Mouse (Mus musculus) hindbrain, embryonic 11.5 days (tissue): ENCODE results near the gene Dus1l. TPM values are rescaled to one million over a fixed set of nuclear protein-coding genes. Genes with fewer than 3 reads are reported as not detected.

Experiments used
- ATAC-seq: fragments of 200-750 bp; cut with Nextera tagmentation; 2 replicates; pipeline ENCODE4 v1.8.0; 2017; ENCODE audit warnings: mild to moderate bottlenecking, moderate TSS enrichment, moderate library complexity; ENCODE audit not compliant: low FRiP score
- DNase-seq: peaks from one replicate; pipeline ENCODE4 v3.0.0-alpha.2; 2015; ENCODE audit warnings: low spot score
- H3K27ac ChIP-seq: fragments of 300-500 bp; sonication (generic); 2 replicates; pipeline ENCODE4 v1.5.1; 2014; ENCODE audit warnings: mild to moderate bottlenecking, low read depth, low read length
- H3K27me3 ChIP-seq: fragments of 300-500 bp; sonication (generic); 2 replicates; pipeline ENCODE4 v1.6.1; 2014; ENCODE audit warnings: mild to moderate bottlenecking, low read length, moderate library complexity, mixed read lengths; ENCODE audit not compliant: control insufficient read depth, insufficient read depth
- H3K36me3 ChIP-seq: fragments of 300-500 bp; sonication (generic); 2 replicates; pipeline ENCODE4 v1.6.1; 2014; ENCODE audit warnings: mild to moderate bottlenecking, low read length, moderate library complexity, mixed read lengths; ENCODE audit not compliant: control insufficient read depth, insufficient read depth
- H3K4me1 ChIP-seq: fragments of 300-500 bp; sonication (generic); replicated peaks from 2 replicates; pipeline ENCODE4 v1.6.1; 2014; ENCODE audit warnings: low read length, mixed read lengths; ENCODE audit not compliant: control insufficient read depth, insufficient read depth
- H3K4me2 ChIP-seq: fragments of 300-500 bp; sonication (generic); replicated peaks from 2 replicates; pipeline ENCODE4 v1.6.1; 2014; ENCODE audit warnings: mild to moderate bottlenecking, low read depth, low read length
- H3K4me3 ChIP-seq: fragments of 300-500 bp; sonication (generic); 2 replicates; pipeline ENCODE4 v1.5.1; 2014; ENCODE audit warnings: low read depth, low read length
- H3K9ac ChIP-seq: fragments of 300-500 bp; sonication (generic); 2 replicates; pipeline ENCODE4 v1.6.1; 2014; ENCODE audit warnings: low read depth, low read length
- H3K9me3 ChIP-seq: fragments of 300-500 bp; sonication (generic); 2 replicates; pipeline ENCODE4 v1.6.1; 2016; ENCODE audit warnings: low read length; ENCODE audit not compliant: control insufficient read depth
- WGBS: fragments of 180-500 bp; shearing (Covaris S2); extraction: QIAGEN DNeasy Blood & Tissue Kit; methylation state at CpG from one replicate; pipeline ENCODE4 v1.1.7; 2014; 5-methylcytosine and 5-hydroxymethylcytosine counted together
- polyA plus RNA-seq: library from polyadenylated mRNA; unstranded; fragments of >200 nt; fragmentation: Nextera tagmentation; extraction: Ambion mirVana; gene quantifications from 2 replicates; pipeline ENCODE4 v1.2.1, GENCODE M21; 2014

Dus1l gene
- polyA plus RNA-seq, 1 experiment from 2014 or later: 70.9 TPM

GRCm38 (mm10) chr11:120804769-120805168 lies 8.6 kb upstream of the Dus1l start:
- ATAC-seq (no peak), DNase-seq (no peak)
- no peaks in the 10 kb centered on the region for H3K9me3 ChIP-seq
- no peak overlapping the region for H3K9ac ChIP-seq
- no peak overlapping the region for H3K27ac ChIP-seq
- H3K4me3 ChIP-seq: no peak overlapping the region
- peaks cover 4% of the 10 kb centered on the region; the same call in 1 of the 2 replicates for H3K4me1 ChIP-seq
- H3K4me2 ChIP-seq: no peak overlapping the region
- WGBS: 65% methylated on average over 4 of the region's 4 CpGs
- H3K27me3 ChIP-seq: no peaks in the 10 kb centered on the region
- peaks cover 26% of the 10 kb centered on the region for H3K36me3 ChIP-seq

- no peak overlapping the region for H3K27ac ChIP-seq
- no peaks in the 10 kb centered on the region for H3K27me3 ChIP-seq
- 87% methylated on average over 7 of the region's 7 CpGs for WGBS
- DNase-seq (no peak), ATAC-seq (no peak)
- peaks cover 26% of the 10 kb centered on the region for H3K36me3 ChIP-seq
- H3K9ac ChIP-seq: no peak overlapping the region
- H3K9me3 ChIP-seq: no peaks in the 10 kb centered on the region
- no peak overlapping the region for H3K4me2 ChIP-seq
- no peak overlapping the region for H3K4me3 ChIP-seq
- H3K4me1 ChIP-seq: peaks cover 4% of the 10 kb centered on the region; the same call in 1 of the 2 replicates
Measured at GRCm38 (mm10) chr11:120804274-120804673, 8.1 kb upstream of the Dus1l start.

GRCm38 (mm10) chr11:120800061-120800904 lies 4.1 kb upstream of the Dus1l start:
- Histone ChIP-seq H3K27me3 (no peaks in the 10 kb centered on the region), H3K27ac (no peak overlapping the region), H3K4me2 (no peak overlapping the region), H3K9me3 (no peaks in the 10 kb centered on the region), H3K4me3 (no peak overlapping the region), H3K9ac (no peak overlapping the region), H3K4me1 (peaks cover 8% of the 10 kb centered on the region), H3K36me3 (peaks cover 2% of the 10 kb centered on the region; the same call in 1 of the 2 replicates)
- DNase-seq (peak; percentile 95), ATAC-seq (peak; percentile 67; the same call in 1 of the 2 replicates)
- WGBS: 17% methylated on average over 10 of the region's 10 CpGs

- no peak for ATAC-seq
- Histone ChIP-seq H3K4me2 (no peak overlapping the region), H3K4me1 (peaks cover 10% of the 10 kb centered on the region), H3K9me3 (no peaks in the 10 kb centered on the region), H3K27ac (no peak overlapping the region), H3K9ac (no peak overlapping the region), H3K36me3 (no peaks in the 10 kb centered on the region), H3K27me3 (no peaks in the 10 kb centered on the region), H3K4me3 (no peak overlapping the region)
- 68% methylated on average over 6 of the region's 6 CpGs for WGBS
- no peak for DNase-seq
Measured at GRCm38 (mm10) chr11:120799316-120799890, 3.2 kb upstream of the Dus1l start.

- H3K9me3 ChIP-seq: no peaks in the 10 kb centered on the region
- no peak overlapping the region for H3K27ac ChIP-seq
- DNase-seq: no peak
- ATAC-seq: no peak
- H3K4me1 ChIP-seq: peaks cover 10% of the 10 kb centered on the region
- H3K27me3 ChIP-seq: no peaks in the 10 kb centered on the region
- H3K36me3 ChIP-seq: no peaks in the 10 kb centered on the region; the same call in 1 of the 2 replicates
- 89% methylated on average over 3 of the region's 3 CpGs for WGBS
- H3K4me3 ChIP-seq: no peak overlapping the region
- H3K9ac ChIP-seq: no peak overlapping the region
- H3K4me2 ChIP-seq: no peak overlapping the region
Measured at GRCm38 (mm10) chr11:120798244-120798643, 2.0 kb upstream of the Dus1l start.

- Histone ChIP-seq H3K4me1 (peaks cover 10% of the 10 kb centered on the region), H3K27ac (peak overlapping the region; percentile 43; the same call in 1 of the 2 replicates), H3K4me2 (peak overlapping the region; percentile 6), H3K36me3 (peaks cover 3% of the 10 kb centered on the region), H3K9ac (peak overlapping the region; percentile 28), H3K4me3 (peak overlapping the region; percentile 99), H3K9me3 (no peaks in the 10 kb centered on the region), H3K27me3 (no peaks in the 10 kb centered on the region)
- DNase-seq (no peak), ATAC-seq (peak; percentile 28)
- WGBS: 31% methylated on average over 8 of the region's 8 CpGs
Measured at GRCm38 (mm10) chr11:120796614-120796946, 377 bp upstream of the Dus1l start.

GRCm38 (mm10) chr11:120792652-120793051 lies 3.6 kb downstream of the Dus1l start:
- Histone ChIP-seq H3K4me2 (no peak overlapping the region), H3K9me3 (no peaks in the 10 kb centered on the region), H3K27ac (no peak overlapping the region), H3K36me3 (peaks cover 13% of the 10 kb centered on the region), H3K9ac (no peak overlapping the region), H3K27me3 (no peaks in the 10 kb centered on the region), H3K4me3 (no peak overlapping the region), H3K4me1 (peaks cover 6% of the 10 kb centered on the region)
- DNase-seq (no peak), ATAC-seq (no peak)
- WGBS: 96% methylated on average over 9 of the region's 9 CpGs

GRCm38 (mm10) chr11:120789810-120790209 lies 6.4 kb downstream of the Dus1l start:
- no peak for DNase-seq
- H3K9ac ChIP-seq: no peak overlapping the region
- no peak for ATAC-seq
- H3K4me3 ChIP-seq: no peak overlapping the region
- H3K27ac ChIP-seq: no peak overlapping the region
- 89% methylated on average over 3 of the region's 3 CpGs for WGBS
- H3K4me1 ChIP-seq: peaks cover 2% of the 10 kb centered on the region; the same call in 1 of the 2 replicates
- H3K36me3 ChIP-seq: peaks cover 13% of the 10 kb centered on the region
- H3K4me2 ChIP-seq: no peak overlapping the region
- H3K27me3 ChIP-seq: no peaks in the 10 kb centered on the region
- no peaks in the 10 kb centered on the region for H3K9me3 ChIP-seq

- WGBS: 90% methylated on average over 4 of the region's 4 CpGs
- no peaks in the 10 kb centered on the region for H3K9me3 ChIP-seq
- no peak overlapping the region for H3K4me3 ChIP-seq
- H3K27ac ChIP-seq: no peak overlapping the region
- ATAC-seq (no peak), DNase-seq (no peak)
- H3K4me2 ChIP-seq: no peak overlapping the region
- H3K9ac ChIP-seq: no peak overlapping the region
- H3K4me1 ChIP-seq: peaks cover 3% of the 10 kb centered on the region; the same call in 1 of the 2 replicates
- H3K27me3 ChIP-seq: no peaks in the 10 kb centered on the region
- peaks cover 13% of the 10 kb centered on the region for H3K36me3 ChIP-seq
Measured at GRCm38 (mm10) chr11:120789355-120789754, 6.8 kb downstream of the Dus1l start.
